Mouse (Mus musculus): ENCODE data around the gene Lsg1. TPM values are rescaled to one million over a fixed set of nuclear protein-coding genes. Genes with fewer than 3 reads are reported as not detected.

Gene Lsg1
- polyA plus RNA-seq, 1 experiment: 11.5 TPM

DNA sequence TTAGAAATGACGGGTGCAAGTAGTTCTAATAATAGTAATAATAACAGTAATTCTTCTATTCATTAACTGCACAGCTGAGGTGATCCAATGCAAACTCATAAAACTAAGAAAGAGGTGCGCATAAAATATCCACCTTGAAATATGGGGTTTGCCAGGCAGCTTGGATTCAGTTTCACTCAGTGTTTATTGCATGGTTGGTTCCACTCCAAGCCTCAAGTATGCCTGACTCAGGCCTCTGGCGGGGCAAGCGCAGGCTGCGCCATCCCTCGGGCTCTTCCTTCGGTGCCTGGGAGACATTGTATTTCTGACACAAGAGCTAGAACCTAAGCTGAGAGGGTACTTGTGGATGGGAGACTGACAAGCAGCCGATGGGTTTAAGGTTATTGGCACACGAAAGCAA lies 68.8 kb downstream of the Lsg1 start:
- no peak for DNase-seq
- H3K4me1 ChIP-seq (ENCODE audit: control insufficient read depth, insufficient read depth, low read length): peaks cover 2% of the 10 kb centered on the region; the same call in 1 of the 2 replicates
- H3K4me3 ChIP-seq (replicated peaks; ENCODE audit: extremely low read depth, low read depth, low read length): no peak overlapping the region
- TF ChIP-seq POLR2A (IDR thresholded peaks at IDR 0.05; ENCODE audit: borderline replicate concordance, extremely low read depth, low read depth, low read length) (no peak), CTCF (IDR thresholded peaks at IDR 0.05; ENCODE audit: insufficient read depth, low read length) (no peak)
- 51% methylated on average over 9 of the region's 9 CpGs for WGBS

- WGBS: 40% methylated on average over 11 of the region's 11 CpGs
- Histone ChIP-seq H3K4me3 (replicated peaks; ENCODE audit: extremely low read depth, low read depth, low read length) (no peak overlapping the region), H3K4me1 (ENCODE audit: control insufficient read depth, insufficient read depth, low read length) (peaks cover 2% of the 10 kb centered on the region; the same call in 1 of the 2 replicates)
- TF ChIP-seq POLR2A (IDR thresholded peaks at IDR 0.05; ENCODE audit: borderline replicate concordance, extremely low read depth, low read depth, low read length): no peak
- no peak for TF ChIP-seq CTCF (IDR thresholded peaks at IDR 0.05; ENCODE audit: insufficient read depth, low read length)
- DNase-seq: no peak
Observed at GRCm38 (mm10) chr16:30517666-30518283, 69.6 kb downstream of the Lsg1 start.

DNA sequence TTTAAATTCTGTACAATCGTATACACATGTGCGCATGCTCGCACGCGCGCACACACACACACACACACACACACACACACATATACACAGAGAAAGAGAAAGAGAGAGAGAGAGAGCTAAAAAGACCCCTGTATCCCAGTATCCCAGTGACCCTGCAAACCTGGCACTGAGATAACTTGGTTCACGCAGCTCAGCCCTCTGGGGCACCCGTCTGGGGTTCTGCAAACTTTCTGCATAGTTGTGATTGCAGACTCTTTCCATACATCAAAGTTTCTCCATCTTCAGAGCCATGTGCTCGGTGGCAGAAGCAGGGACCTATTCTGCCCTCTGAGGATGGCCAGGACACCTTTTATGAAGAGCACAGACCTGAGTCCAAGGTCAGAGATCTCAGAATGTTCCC lies 70.4 kb downstream of the Lsg1 start:
- 92% methylated on average over 9 of the region's 9 CpGs for WGBS
- H3K4me1 ChIP-seq (ENCODE audit: control insufficient read depth, insufficient read depth, low read length): peaks cover 8% of the 10 kb centered on the region
- H3K4me3 ChIP-seq (replicated peaks; ENCODE audit: extremely low read depth, low read depth, low read length): no peak overlapping the region
- DNase-seq: no peak
- TF ChIP-seq CTCF (IDR thresholded peaks at IDR 0.05; ENCODE audit: insufficient read depth, low read length) (no peak), POLR2A (IDR thresholded peaks at IDR 0.05; ENCODE audit: borderline replicate concordance, extremely low read depth, low read depth, low read length) (no peak)

- Histone ChIP-seq H3K4me3 (replicated peaks; ENCODE audit: extremely low read depth, low read depth, low read length) (no peak overlapping the region), H3K4me1 (ENCODE audit: control insufficient read depth, insufficient read depth, low read length) (peaks cover 13% of the 10 kb centered on the region)
- 77% methylated on average over 12 of the region's 12 CpGs for WGBS
- DNase-seq: no peak
- TF ChIP-seq CTCF (IDR thresholded peaks at IDR 0.05; ENCODE audit: insufficient read depth, low read length): peak; percentile 54
- TF ChIP-seq POLR2A (IDR thresholded peaks at IDR 0.05; ENCODE audit: borderline replicate concordance, extremely low read depth, low read depth, low read length): no peak
Observed at GRCm38 (mm10) chr16:30515418-30515817, 72.0 kb downstream of the Lsg1 start.

GRCm38 (mm10) chr16:30513050-30514024 lies 74.1 kb downstream of the Lsg1 start:
- DNase-seq: no peak
- Histone ChIP-seq H3K4me3 (replicated peaks; ENCODE audit: extremely low read depth, low read depth, low read length) (no peak overlapping the region), H3K4me1 (ENCODE audit: control insufficient read depth, insufficient read depth, low read length) (peaks cover 11% of the 10 kb centered on the region)
- no peak for TF ChIP-seq POLR2A (IDR thresholded peaks at IDR 0.05; ENCODE audit: borderline replicate concordance, extremely low read depth, low read depth, low read length)
- TF ChIP-seq CTCF (IDR thresholded peaks at IDR 0.05; ENCODE audit: insufficient read depth, low read length): no peak
- WGBS: 59% methylated on average over 20 of the region's 20 CpGs

GRCm38 (mm10) chr16:30512375-30513049 lies 74.9 kb downstream of the Lsg1 start:
- Histone ChIP-seq H3K4me3 (replicated peaks; ENCODE audit: extremely low read depth, low read depth, low read length) (no peak overlapping the region), H3K4me1 (ENCODE audit: control insufficient read depth, insufficient read depth, low read length) (peaks cover 11% of the 10 kb centered on the region)
- no peak for DNase-seq
- WGBS: 45% methylated on average over 8 of the region's 8 CpGs
- TF ChIP-seq POLR2A (IDR thresholded peaks at IDR 0.05; ENCODE audit: borderline replicate concordance, extremely low read depth, low read depth, low read length) (no peak), CTCF (IDR thresholded peaks at IDR 0.05; ENCODE audit: insufficient read depth, low read length) (no peak)

- TF ChIP-seq POLR2A (IDR thresholded peaks at IDR 0.05; ENCODE audit: borderline replicate concordance, extremely low read depth, low read depth, low read length): no peak
- no peak for TF ChIP-seq CTCF (IDR thresholded peaks at IDR 0.05; ENCODE audit: insufficient read depth, low read length)
- DNase-seq: no peak
- Histone ChIP-seq H3K4me1 (ENCODE audit: control insufficient read depth, insufficient read depth, low read length) (peaks cover 11% of the 10 kb centered on the region), H3K4me3 (replicated peaks; ENCODE audit: extremely low read depth, low read depth, low read length) (no peak overlapping the region)
- 84% methylated on average over 13 of the region's 13 CpGs for WGBS
Observed at GRCm38 (mm10) chr16:30511563-30512340, 75.6 kb downstream of the Lsg1 start.

- WGBS: 3% methylated on average over 44 of the region's 44 CpGs
- TF ChIP-seq CTCF (IDR thresholded peaks at IDR 0.05; ENCODE audit: insufficient read depth, low read length) (no peak), POLR2A (IDR thresholded peaks at IDR 0.05; ENCODE audit: borderline replicate concordance, extremely low read depth, low read depth, low read length) (peak; percentile 90; the same call in 1 of the 2 replicates)
- peaks cover 11% of the 10 kb centered on the region for H3K4me1 ChIP-seq (ENCODE audit: control insufficient read depth, insufficient read depth, low read length)
- peak; percentile 83 for DNase-seq
- peak overlapping the region; percentile 72 for H3K4me3 ChIP-seq (replicated peaks; ENCODE audit: extremely low read depth, low read depth, low read length)
Observed at GRCm38 (mm10) chr16:30510504-30511451, 76.6 kb downstream of the Lsg1 start.

Other genes starting within 250 kb of the Lsg1 start
- 47.2 and 48.1 TPM in 2 replicates for gene Atp13a3, start 181.6 kb downstream of the Lsg1 start, polyA plus RNA-seq (2012; rRNA removed)
- gene Tmem44, start 36.8 kb downstream of the Lsg1 start, polyA plus RNA-seq (2012; rRNA removed): 55.5 and 57.0 TPM in 2 replicates
- 46.2 and 54.7 TPM in 2 replicates for gene Fam43a, start 12.1 kb upstream of the Lsg1 start, polyA plus RNA-seq (2012; rRNA removed)

Measured in lung, adult 2 months (tissue).